Mouse (Mus musculus): ENCODE results near the gene Crygc. TPM values are rescaled to one million over a fixed set of nuclear protein-coding genes. Genes with fewer than 3 reads are reported as not detected.

Crygc gene
- polyA plus RNA-seq (2012; rRNA removed), result not detected in 2 replicates

DNA sequence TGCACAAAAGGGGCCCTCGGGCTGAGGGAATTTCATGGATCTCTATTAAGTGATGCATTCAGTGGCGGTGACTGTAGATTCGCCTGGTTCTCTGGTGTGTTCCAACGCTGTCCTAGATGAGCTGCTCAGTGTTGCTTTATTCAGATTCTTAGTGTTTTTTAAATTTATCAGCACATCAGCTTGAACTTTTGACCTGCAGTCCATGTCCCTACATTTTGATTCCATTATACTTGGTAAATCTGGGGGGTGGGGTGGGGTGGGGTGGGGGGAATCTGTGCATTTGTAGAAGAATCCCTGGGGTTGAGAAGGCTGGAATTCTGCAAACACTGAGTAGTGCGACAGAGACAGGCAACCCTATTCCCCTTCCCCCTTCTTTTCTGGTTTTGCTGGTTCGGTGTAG lies at the start of gene Crygc:
Gene Crygc (minus strand): TSS at position 101 of the 400 bp plus-strand sequence.
- TF ChIP-seq POLR2A (IDR thresholded peaks at IDR 0.05; ENCODE audit: borderline replicate concordance, extremely low read depth, low read depth, low read length), result no peak
- TF ChIP-seq CTCF (IDR thresholded peaks at IDR 0.05; ENCODE audit: insufficient read depth, low read length), result no peak
- Histone ChIP-seq H3K4me3 (replicated peaks; ENCODE audit: extremely low read depth, low read depth, low read length) (no peak within 1 kb of the TSS), H3K4me1 (ENCODE audit: control insufficient read depth, insufficient read depth, low read length) (no peaks in the 10 kb centered on the region)
- 65% methylated on average over 6 of the region's 6 CpGs for WGBS
- DNase-seq, result no peak

DNA sequence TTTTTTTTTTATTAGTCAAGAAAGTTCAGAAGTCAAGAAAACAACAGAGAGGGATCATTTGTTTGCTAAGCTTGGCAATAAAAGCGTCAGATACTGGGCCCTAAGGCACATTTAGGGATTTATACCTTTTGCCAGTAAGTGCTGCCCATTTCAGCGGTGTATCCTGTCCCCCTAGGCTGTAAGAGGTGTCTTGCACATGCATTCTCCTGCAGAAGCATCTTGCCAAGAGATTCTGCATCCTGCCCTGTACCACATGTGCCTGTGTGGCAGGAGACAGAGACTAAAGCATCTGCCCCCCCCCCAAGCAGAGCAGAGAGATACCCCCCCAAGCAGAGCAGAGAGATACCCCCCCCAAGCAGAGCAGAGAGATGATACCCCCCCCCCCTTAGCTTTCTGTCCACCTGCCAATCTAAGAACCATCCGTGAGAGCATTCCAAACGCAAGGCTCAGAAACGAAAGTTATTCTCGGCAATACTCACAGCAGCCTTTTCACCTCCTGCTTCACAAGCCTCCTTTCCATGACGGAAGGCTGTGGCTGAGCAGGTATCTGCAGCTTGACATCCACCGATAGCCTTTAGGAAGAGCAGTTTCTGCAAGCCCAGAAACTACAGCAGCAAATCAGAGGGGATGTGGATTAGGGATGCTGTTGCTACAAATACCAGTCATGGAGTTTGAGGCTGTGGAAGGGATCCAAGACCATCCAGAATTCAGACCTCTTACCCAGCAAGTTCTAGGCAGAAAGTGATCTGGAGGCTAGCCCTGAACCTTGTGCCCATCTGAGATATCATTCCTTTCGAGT lies 49.3 kb upstream of the Crygc start, which contains the start of gene D630023F18Rik:
Gene D630023F18Rik (minus strand): TSS at position 641 of the 799 bp plus-strand sequence.
- H3K4me1 ChIP-seq (ENCODE audit: control insufficient read depth, insufficient read depth, low read length), result no peaks in the 10 kb centered on the region
- TF ChIP-seq CTCF (IDR thresholded peaks at IDR 0.05; ENCODE audit: insufficient read depth, low read length), result no peak
- no peak for TF ChIP-seq POLR2A (IDR thresholded peaks at IDR 0.05; ENCODE audit: borderline replicate concordance, extremely low read depth, low read depth, low read length)
- 31% methylated on average over 9 of the region's 9 CpGs for WGBS
- no peak for DNase-seq
- no peak within 1 kb of the TSS for H3K4me3 ChIP-seq (replicated peaks; ENCODE audit: extremely low read depth, low read depth, low read length)

DNA sequence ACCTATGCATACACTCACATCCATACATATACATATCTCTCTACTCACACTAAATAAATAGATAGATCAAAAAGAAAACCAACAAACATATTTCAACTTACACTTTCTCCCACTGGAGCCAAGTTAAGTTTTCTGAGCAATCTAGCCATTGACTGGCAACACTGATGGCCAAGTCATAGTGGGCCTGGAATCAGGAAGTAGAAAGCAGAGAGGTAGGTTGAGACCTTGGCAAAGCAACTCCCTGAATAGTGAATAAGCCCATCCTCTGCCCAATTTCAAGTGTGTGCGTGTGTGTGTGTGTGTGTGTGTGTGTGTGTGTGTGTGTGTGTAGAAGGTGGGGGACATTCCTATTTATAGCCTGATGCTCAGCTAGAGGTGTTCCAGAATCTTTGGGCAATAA lies 45.9 kb upstream of the Crygc start, which contains the start of gene Gm28845:
Gene Gm28845 (minus strand): TSS at position 121 of the 400 bp plus-strand sequence.
- Histone ChIP-seq H3K4me3 (replicated peaks; ENCODE audit: extremely low read depth, low read depth, low read length) (no peak within 1 kb of the TSS), H3K4me1 (ENCODE audit: control insufficient read depth, insufficient read depth, low read length) (no peaks in the 10 kb centered on the region)
- TF ChIP-seq POLR2A (IDR thresholded peaks at IDR 0.05; ENCODE audit: borderline replicate concordance, extremely low read depth, low read depth, low read length) (no peak), CTCF (IDR thresholded peaks at IDR 0.05; ENCODE audit: insufficient read depth, low read length) (no peak)
- no peak for DNase-seq
- 87% methylated on average over 1 of the region's 1 CpGs for WGBS

DNA sequence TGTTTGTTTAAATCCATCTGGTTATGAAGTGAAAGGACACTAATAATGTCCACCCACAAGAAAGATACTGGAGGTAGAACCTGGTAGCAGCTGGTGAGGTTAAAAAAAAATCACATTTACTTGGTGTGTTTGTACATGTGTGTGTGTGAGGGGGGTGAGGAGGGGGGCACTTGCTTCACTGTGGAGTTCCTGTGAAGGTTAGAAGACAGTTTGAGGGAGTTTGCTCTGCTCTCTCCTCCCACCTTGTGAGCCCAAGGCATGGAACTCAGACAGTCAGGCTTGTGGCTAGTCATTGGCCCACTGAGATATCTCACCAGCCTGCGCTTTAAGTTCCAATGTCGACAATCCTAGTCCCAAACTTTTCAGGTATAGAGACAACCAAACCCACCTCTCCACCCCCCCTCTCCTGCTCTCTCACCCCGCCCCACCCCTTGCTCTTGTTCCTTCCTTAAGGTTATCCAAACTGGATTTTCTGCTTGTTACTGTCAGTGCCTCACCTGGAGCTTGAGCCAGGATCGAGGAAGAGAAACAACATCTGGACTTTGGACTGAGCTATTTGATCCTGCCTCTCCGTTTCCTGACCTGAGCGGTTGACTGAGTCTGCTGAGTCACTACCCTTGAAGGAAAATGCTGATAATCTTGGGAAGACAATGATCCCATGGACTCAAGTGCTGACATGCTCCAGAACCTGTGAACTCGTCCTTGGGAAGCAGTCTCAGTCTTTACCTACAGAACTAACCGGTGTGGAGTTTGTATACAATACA lies 44.8 kb upstream of the Crygc start:
- no peaks in the 10 kb centered on the region for H3K4me1 ChIP-seq (ENCODE audit: control insufficient read depth, insufficient read depth, low read length)
- WGBS, result 67% methylated on average over 8 of the region's 8 CpGs
- DNase-seq, result no peak
- no peak overlapping the region for H3K4me3 ChIP-seq (replicated peaks; ENCODE audit: extremely low read depth, low read depth, low read length)
- TF ChIP-seq CTCF (IDR thresholded peaks at IDR 0.05; ENCODE audit: insufficient read depth, low read length), result no peak

DNA sequence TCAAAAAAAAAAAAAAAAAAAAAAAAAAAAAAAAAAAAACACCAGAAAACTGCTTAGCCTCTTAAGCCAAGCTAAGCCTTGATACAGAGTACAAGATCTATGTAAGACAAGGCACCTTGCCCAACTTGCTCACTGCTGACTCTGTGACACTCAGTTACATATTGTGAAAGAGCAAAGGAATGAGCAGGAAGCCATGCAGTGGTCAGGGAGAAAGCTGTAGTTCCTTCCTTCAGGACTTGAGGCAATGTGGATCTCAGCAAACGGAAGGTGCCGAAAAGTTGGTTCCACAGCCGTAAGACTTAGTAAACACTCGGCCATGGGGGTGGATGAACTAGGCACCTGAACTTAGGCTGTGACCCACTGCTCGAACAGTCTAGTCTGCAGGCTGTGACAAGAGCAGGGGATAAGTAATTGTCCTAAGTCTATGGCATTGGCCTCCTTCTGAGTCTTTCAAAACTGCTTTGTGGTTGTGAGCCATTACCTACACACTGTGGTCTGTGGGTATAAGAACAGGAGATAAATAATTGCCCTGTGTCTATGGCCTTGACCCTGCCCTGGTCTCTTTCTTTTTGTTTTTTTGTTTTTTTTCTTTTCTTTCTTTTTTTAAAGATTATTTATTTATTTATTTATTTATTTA lies 40.2 kb upstream of the Crygc start:
- no peak for DNase-seq
- no peak for TF ChIP-seq CTCF (IDR thresholded peaks at IDR 0.05; ENCODE audit: insufficient read depth, low read length)
- no peak for TF ChIP-seq POLR2A (IDR thresholded peaks at IDR 0.05; ENCODE audit: borderline replicate concordance, extremely low read depth, low read depth, low read length)
- H3K4me1 ChIP-seq (ENCODE audit: control insufficient read depth, insufficient read depth, low read length), result no peaks in the 10 kb centered on the region
- no peak overlapping the region for H3K4me3 ChIP-seq (replicated peaks; ENCODE audit: extremely low read depth, low read depth, low read length)
- 67% methylated on average over 5 of the region's 5 CpGs for WGBS

DNA sequence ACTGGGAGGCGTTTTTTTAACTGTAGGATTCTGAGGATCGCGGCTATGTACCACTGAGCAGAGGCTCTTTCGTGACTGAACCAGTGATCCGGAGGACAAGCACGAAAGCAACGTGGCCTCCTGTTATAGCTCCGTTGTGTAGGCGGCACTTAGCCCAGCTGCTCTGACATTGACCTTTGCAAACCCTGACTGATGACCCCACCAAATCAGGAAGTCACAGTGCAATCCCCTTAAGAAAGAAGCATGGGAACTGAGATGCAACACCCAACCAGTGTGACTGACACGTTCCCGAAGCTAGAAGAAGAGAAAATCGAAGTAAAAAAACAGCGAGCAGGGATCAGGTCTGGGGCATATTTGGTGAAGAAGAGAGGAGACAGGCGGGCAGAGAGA lies 39.3 kb upstream of the Crygc start:
- no peak overlapping the region for H3K4me3 ChIP-seq (replicated peaks; ENCODE audit: extremely low read depth, low read depth, low read length)
- WGBS, result 44% methylated on average over 14 of the region's 14 CpGs
- DNase-seq, result no peak
- H3K4me1 ChIP-seq (ENCODE audit: control insufficient read depth, insufficient read depth, low read length), result no peaks in the 10 kb centered on the region
- TF ChIP-seq POLR2A (IDR thresholded peaks at IDR 0.05; ENCODE audit: borderline replicate concordance, extremely low read depth, low read depth, low read length) (no peak), CTCF (IDR thresholded peaks at IDR 0.05; ENCODE audit: insufficient read depth, low read length) (no peak)

DNA sequence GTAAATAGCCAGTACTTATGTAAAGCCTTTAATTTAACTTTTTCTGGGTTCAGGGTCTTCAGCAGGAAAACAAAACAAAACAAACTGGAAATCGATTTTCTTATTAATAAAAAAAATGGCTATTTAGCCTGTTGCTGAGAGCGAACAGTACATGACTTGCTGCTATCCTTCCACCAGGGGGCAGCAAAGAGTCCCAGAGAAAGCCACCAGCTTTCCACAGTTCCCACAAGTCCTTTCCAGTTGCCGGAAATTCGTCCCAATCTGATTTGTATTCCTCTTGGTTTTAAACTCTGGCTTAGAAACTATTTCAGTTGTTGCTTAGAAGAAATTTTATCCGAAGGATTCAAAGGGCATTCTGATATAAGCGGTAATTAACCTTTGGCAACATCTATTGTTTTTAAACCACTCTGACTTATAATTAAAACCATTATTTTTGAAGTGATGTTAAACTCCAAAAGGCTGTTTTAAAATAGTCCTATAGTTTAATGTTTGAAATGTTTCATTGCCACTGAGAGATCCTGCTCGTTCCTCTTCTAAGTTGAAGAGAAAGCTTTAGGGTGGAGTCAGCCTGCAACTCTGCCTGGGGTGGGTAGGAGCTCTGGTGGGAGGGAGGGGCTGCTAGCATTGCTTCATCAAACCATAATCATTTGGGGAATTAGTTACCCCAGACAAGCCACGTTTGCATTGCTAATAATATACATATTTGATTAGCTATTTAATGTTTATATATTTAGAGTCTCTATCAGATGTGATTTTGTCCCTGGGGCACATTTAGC lies 38.7 kb upstream of the Crygc start:
- no peaks in the 10 kb centered on the region for H3K4me1 ChIP-seq (ENCODE audit: control insufficient read depth, insufficient read depth, low read length)
- peak; percentile 89 for TF ChIP-seq CTCF (IDR thresholded peaks at IDR 0.05; ENCODE audit: insufficient read depth, low read length)
- no peak for TF ChIP-seq POLR2A (IDR thresholded peaks at IDR 0.05; ENCODE audit: borderline replicate concordance, extremely low read depth, low read depth, low read length)
- 7% methylated on average over 8 of the region's 8 CpGs for WGBS
- H3K4me3 ChIP-seq (replicated peaks; ENCODE audit: extremely low read depth, low read depth, low read length), result no peak overlapping the region
- peak; percentile 43 for DNase-seq

DNA sequence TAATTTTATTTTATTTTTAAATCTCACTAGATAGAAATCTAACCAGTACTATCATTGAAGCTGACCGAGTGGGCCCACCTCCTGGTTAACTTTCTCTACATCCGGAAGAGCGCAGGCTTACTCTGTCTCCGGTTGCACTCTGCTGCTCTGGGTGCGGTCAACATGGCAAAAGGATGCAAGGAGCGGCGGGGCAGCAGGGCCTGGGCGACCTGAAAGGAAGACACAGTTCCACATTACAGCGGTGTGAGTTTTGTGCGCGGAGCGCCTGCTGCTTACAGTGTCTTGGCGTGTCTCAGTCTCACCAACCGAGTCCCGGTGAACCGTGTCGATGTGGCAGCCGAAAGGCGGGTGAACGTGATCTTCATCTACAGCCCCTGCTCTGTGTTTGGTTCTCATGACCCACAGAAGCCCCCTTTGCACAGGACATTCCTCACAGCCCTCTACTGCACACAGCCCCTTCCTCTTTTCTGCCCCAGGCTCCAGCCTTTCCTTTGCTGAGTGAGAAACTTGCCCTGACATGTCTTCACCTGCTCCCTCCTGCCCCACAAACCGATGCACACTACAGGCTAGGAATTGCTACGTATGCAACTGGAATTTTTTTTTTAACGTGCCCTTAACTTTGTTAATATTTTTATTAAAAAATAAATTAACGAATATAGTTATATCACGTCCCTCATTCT lies 36.4 kb upstream of the Crygc start:
- no peak for DNase-seq
- no peaks in the 10 kb centered on the region for H3K4me1 ChIP-seq (ENCODE audit: control insufficient read depth, insufficient read depth, low read length)
- H3K4me3 ChIP-seq (replicated peaks; ENCODE audit: extremely low read depth, low read depth, low read length), result no peak overlapping the region
- WGBS, result 74% methylated on average over 25 of the region's 25 CpGs
- TF ChIP-seq CTCF (IDR thresholded peaks at IDR 0.05; ENCODE audit: insufficient read depth, low read length), result no peak
- no peak for TF ChIP-seq POLR2A (IDR thresholded peaks at IDR 0.05; ENCODE audit: borderline replicate concordance, extremely low read depth, low read depth, low read length)
